Mouse (Mus musculus) myocyte (in vitro differentiated cells): ENCODE measurements around the gene Anks1b. TPM values are rescaled to one million over a fixed set of nuclear protein-coding genes. Genes with fewer than 3 reads are reported as not detected.

Experiments
- H3K27me3 ChIP-seq: one replicate; pipeline ENCODE4 v1.6.1; 2011; ENCODE audit not compliant: control insufficient read depth, insufficient read depth, insufficient read length
- H3K36me3 ChIP-seq: one replicate; pipeline ENCODE4 v1.6.1; 2011; ENCODE audit not compliant: control insufficient read depth, insufficient read depth
- H3K4me2 ChIP-seq: one replicate; pipeline ENCODE4 v1.6.1; 2011; ENCODE audit warnings: low read depth, control low read depth
- H3K4me3 ChIP-seq: one replicate; pipeline ENCODE4 v1.5.1; 2011; ENCODE audit warnings: mild to moderate bottlenecking, control low read depth, moderate library complexity
- H3K79me2 ChIP-seq: one replicate; pipeline ENCODE4 v1.6.1; 2011; ENCODE audit not compliant: control insufficient read depth, insufficient read depth
- H3ac ChIP-seq: one replicate; pipeline ENCODE4 v1.6.1; 2011; ENCODE audit not compliant: control insufficient read depth, insufficient read length
- CEBPB ChIP-seq: IDR thresholded peaks from 2 replicates; pipeline ENCODE4 v1.6.1; 2011; ENCODE audit warnings: mild to moderate bottlenecking, moderate library complexity; ENCODE audit not compliant: poor library complexity, insufficient read depth, severe bottlenecking
- E2F4 ChIP-seq: IDR thresholded peaks from one replicate; pipeline ENCODE4 v1.6.1; 2011; ENCODE audit warnings: mild to moderate bottlenecking, control low read depth, moderate library complexity; ENCODE audit not compliant: insufficient read depth
- MAX ChIP-seq: IDR thresholded peaks from one replicate; pipeline ENCODE4 v1.6.1; 2011; ENCODE audit warnings: low read depth, mild to moderate bottlenecking, control low read depth
- MYOD1 ChIP-seq, 3 experiments: IDR thresholded peaks; one replicate each; pipeline ENCODE4 v1.6.1; 2011; ENCODE audit warnings: control low read depth in 2 of 3, low read depth in 2 of 3, mild to moderate bottlenecking in 2 of 3, moderate library complexity in 1 of 3; ENCODE audit not compliant: insufficient read length in 2 of 3, control insufficient read depth in 1 of 3
- MYOG ChIP-seq, 3 experiments: IDR thresholded peaks; one replicate each; pipeline ENCODE4 v1.6.1; 2011; ENCODE audit warnings: control low read depth in 2 of 3, low read depth in 2 of 3, mild to moderate bottlenecking in 2 of 3; ENCODE audit not compliant: insufficient read length in 2 of 3, control insufficient read depth in 1 of 3, insufficient read depth in 1 of 3
- POLR2A ChIP-seq: IDR thresholded peaks from one replicate; pipeline ENCODE4 v1.6.1; 2011; ENCODE audit warnings: low read depth, mild to moderate bottlenecking, control low read depth, moderate library complexity; ENCODE audit not compliant: insufficient read length
- POLR2AphosphoS2 ChIP-seq: IDR thresholded peaks from one replicate; pipeline ENCODE4 v1.6.1; 2011; ENCODE audit warnings: low read depth, control low read depth; ENCODE audit not compliant: insufficient read length
- REST ChIP-seq: IDR thresholded peaks from one replicate; pipeline ENCODE4 v1.6.1; 2011; ENCODE audit warnings: mild to moderate bottlenecking, control low read depth, moderate library complexity; ENCODE audit not compliant: insufficient read depth, insufficient read length
- SRF ChIP-seq: IDR thresholded peaks from one replicate; pipeline ENCODE4 v1.6.1; 2011; ENCODE audit warnings: low read depth; ENCODE audit not compliant: control insufficient read depth, insufficient read length
- TCF12 ChIP-seq: IDR thresholded peaks from one replicate; pipeline ENCODE4 v1.6.1; 2011; ENCODE audit warnings: mild to moderate bottlenecking, control low read depth; ENCODE audit not compliant: poor library complexity, insufficient read depth, severe bottlenecking
- TCF3 ChIP-seq: IDR thresholded peaks from one replicate; pipeline ENCODE4 v1.6.1; 2011; ENCODE audit warnings: low read depth, control low read depth; ENCODE audit not compliant: insufficient read length
- USF1 ChIP-seq: IDR thresholded peaks from one replicate; pipeline ENCODE4 v1.6.1; 2011; ENCODE audit warnings: low read depth, mild to moderate bottlenecking, control low read depth, moderate library complexity
- polyA plus RNA-seq: library from polyadenylated mRNA; unstranded; fragments of >200 nt; fragmentation: generic; extraction: Trizol; gene quantifications from one replicate; pipeline ENCODE4 v1.2.1, GENCODE M21; 2012; ENCODE audit warnings: missing spikeins

Anks1b gene
- polyA plus RNA-seq, 1 experiment, result 0.13 TPM

DNA sequence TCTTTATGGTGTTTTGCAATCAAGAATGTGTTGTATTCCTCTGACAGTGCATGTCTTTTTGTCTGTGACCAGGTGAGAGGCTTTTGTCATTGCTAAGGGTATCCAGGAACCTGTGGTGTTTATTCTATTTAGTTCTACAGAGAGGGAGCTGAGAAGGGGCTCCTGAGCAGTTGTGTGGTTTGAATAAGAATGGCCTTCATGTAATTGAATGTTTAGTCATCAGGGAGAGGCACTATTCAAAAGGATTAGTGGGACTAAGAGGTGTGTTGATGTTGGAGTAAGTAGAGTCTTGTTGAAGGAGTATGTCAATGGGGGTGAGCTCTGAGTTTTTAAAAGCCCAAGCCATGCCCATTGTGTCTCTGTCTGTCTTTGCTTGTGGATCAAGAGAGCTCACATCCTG, 264.2 kb downstream of the Anks1b start:
- Histone ChIP-seq H3K27me3 (no peaks in the 10 kb centered on the region), H3K4me2 (no peak overlapping the region), H3ac (no peak overlapping the region), H3K79me2 (no peaks in the 10 kb centered on the region), H3K4me3 (no peak overlapping the region), H3K36me3 (no peaks in the 10 kb centered on the region)
- no peak for TF ChIP-seq MYOG (IDR thresholded peaks at IDR 0.05; ENCODE audit: control insufficient read depth in 1 of 3, insufficient read depth in 1 of 3, insufficient read length in 2 of 3, low read depth in 2 of 3)
- TF ChIP-seq MAX, result no peak
- no peak for TF ChIP-seq REST
- no peak for TF ChIP-seq POLR2A
- no peak for TF ChIP-seq USF1
- TF ChIP-seq POLR2AphosphoS2, result no peak
- no peak for TF ChIP-seq SRF
- TF ChIP-seq E2F4, result no peak
- TF ChIP-seq TCF3, result no peak
- no peak for TF ChIP-seq MYOD1 (IDR thresholded peaks at IDR 0.05; ENCODE audit: control insufficient read depth in 1 of 3, insufficient read length in 2 of 3, low read depth in 2 of 3)
- TF ChIP-seq TCF12, result no peak
- no peak for TF ChIP-seq CEBPB

DNA sequence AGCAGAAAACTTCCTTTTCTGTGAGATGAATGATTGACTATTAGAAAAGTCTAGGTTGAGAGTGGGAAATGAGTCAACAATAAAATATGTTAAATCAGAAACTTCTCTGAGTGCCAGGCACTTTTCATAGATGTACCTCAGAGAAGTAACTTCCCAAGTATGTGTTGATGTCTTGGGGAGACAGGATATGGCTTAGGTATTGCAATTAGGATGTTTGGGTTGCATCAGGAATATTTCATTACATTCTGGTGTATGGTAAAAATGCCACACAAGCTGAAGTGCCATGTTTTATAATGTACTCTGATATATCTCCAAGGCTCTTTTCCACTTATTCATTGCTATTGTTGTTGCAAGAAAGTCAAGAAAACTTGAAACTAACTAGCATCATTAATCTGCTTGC, 267.6 kb downstream of the Anks1b start:
- no peaks in the 10 kb centered on the region for H3K27me3 ChIP-seq
- peak; percentile 98 for TF ChIP-seq CEBPB
- no peak for TF ChIP-seq REST
- no peaks in the 10 kb centered on the region for H3K36me3 ChIP-seq
- H3ac ChIP-seq, result no peak overlapping the region
- H3K4me3 ChIP-seq, result no peak overlapping the region
- H3K4me2 ChIP-seq, result no peak overlapping the region
- H3K79me2 ChIP-seq, result no peaks in the 10 kb centered on the region

DNA sequence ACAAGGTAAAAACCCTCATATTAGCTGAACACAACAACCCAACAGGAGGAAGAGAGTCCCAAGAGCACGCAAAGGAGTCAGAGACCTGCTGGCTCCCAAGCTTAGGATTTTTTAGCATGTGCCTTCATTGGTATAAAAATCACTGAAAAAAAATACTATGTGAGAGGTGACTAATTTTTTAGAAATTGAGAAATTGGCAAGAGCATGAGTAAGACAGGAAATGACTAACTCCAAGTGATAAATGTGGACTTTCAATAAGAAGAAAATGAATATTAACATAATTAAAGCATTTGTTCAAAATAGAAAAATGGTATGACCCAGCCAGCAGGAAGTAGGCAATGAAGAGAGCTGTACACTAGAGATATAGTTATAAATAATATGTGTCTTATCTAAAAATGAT, 271.1 kb downstream of the Anks1b start:
- Histone ChIP-seq H3ac (no peak overlapping the region), H3K36me3 (no peaks in the 10 kb centered on the region), H3K4me2 (no peak overlapping the region), H3K27me3 (no peaks in the 10 kb centered on the region), H3K79me2 (no peaks in the 10 kb centered on the region), H3K4me3 (no peak overlapping the region)
- no peak for TF ChIP-seq USF1
- TF ChIP-seq TCF3, result no peak
- TF ChIP-seq CEBPB, result peak; percentile 61; the same call in 1 of the 2 replicates
- TF ChIP-seq MAX, result no peak
- no peak for TF ChIP-seq POLR2A
- TF ChIP-seq SRF, result no peak

DNA sequence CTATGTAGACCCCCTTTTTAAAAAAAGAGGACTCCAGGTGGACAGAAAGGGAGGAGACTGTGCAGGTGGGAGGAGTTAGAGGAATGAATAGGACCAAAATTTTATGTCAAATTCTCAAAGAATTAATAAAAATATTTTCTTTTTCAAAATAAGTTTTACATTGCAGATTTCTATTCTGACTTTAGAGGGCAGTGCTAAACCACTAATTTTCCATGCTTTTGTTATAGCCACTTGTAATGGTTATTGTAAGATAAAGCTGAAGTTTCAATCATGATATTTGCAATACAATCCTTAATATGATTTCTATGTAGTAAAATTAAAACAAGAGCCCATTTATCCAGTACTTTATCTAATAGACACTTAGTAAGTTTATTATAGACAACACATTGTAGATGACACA, 278.2 kb downstream of the Anks1b start:
- H3K79me2 ChIP-seq, result no peaks in the 10 kb centered on the region
- H3ac ChIP-seq, result no peak overlapping the region
- no peak overlapping the region for H3K4me2 ChIP-seq
- no peaks in the 10 kb centered on the region for H3K36me3 ChIP-seq
- H3K27me3 ChIP-seq, result no peaks in the 10 kb centered on the region
- no peak overlapping the region for H3K4me3 ChIP-seq
- TF ChIP-seq REST, result no peak
- TF ChIP-seq POLR2A, result no peak
- no peak for TF ChIP-seq SRF
- no peak for TF ChIP-seq CEBPB
- TF ChIP-seq TCF12, result no peak
- TF ChIP-seq E2F4, result no peak
- no peak for TF ChIP-seq MYOD1 (IDR thresholded peaks at IDR 0.05; ENCODE audit: control insufficient read depth in 1 of 3, insufficient read length in 2 of 3, low read depth in 2 of 3)
- no peak for TF ChIP-seq MYOG (IDR thresholded peaks at IDR 0.05; ENCODE audit: control insufficient read depth in 1 of 3, insufficient read depth in 1 of 3, insufficient read length in 2 of 3, low read depth in 2 of 3)
- TF ChIP-seq POLR2AphosphoS2, result no peak
- no peak for TF ChIP-seq MAX

DNA sequence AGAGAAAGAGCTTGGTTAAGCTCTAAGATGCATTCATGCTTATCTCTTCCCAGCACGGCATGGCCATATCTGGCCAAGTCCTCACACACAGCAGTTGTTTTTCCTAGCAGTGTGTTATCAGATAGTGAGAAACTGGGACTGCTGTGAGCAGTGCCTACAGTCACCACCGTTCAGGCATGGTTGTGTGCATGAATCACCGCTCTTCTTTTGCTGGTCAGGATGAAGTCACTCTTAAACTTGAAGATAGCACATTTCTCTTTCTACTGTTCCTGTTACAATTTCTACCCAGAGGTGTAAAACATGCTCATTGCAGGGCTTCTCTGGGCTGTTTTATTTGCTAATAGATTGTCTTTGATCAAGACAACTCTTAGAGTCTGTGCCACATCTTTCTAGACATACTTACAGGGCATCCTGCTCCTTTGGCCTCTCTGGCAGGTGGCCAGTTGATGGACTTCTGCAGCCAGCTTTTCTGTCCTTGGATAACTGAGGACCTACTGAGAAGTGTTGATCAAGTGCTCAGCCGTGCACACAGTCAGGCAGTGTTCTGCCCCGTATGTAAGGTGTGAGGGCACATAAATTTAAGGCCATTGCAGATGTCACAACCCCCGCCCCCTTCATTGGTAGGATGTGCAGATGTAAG, 296.8 kb downstream of the Anks1b start:
- no peak for TF ChIP-seq TCF3
- no peak for TF ChIP-seq USF1
- no peak for TF ChIP-seq MAX
- no peak for TF ChIP-seq REST
- no peak for TF ChIP-seq MYOG (IDR thresholded peaks at IDR 0.05; ENCODE audit: control insufficient read depth in 1 of 3, insufficient read depth in 1 of 3, insufficient read length in 2 of 3, low read depth in 2 of 3)
- no peak for TF ChIP-seq TCF12
- TF ChIP-seq MYOD1 (IDR thresholded peaks at IDR 0.05; ENCODE audit: control insufficient read depth in 1 of 3, insufficient read length in 2 of 3, low read depth in 2 of 3), result no peak
- TF ChIP-seq E2F4, result no peak
- no peak for TF ChIP-seq POLR2AphosphoS2
- TF ChIP-seq POLR2A, result no peak
- no peak for TF ChIP-seq SRF
- no peak for TF ChIP-seq CEBPB
- H3K79me2 ChIP-seq, result no peaks in the 10 kb centered on the region
- no peaks in the 10 kb centered on the region for H3K27me3 ChIP-seq
- H3K36me3 ChIP-seq, result no peaks in the 10 kb centered on the region
- H3K4me2 ChIP-seq, result no peak overlapping the region
- H3K4me3 ChIP-seq, result no peak overlapping the region
- no peak overlapping the region for H3ac ChIP-seq
